Mouse (Mus musculus) CH12.LX (cell line): ENCODE measurements around the gene Hils1. TPM values are rescaled to one million over a fixed set of nuclear protein-coding genes. Genes with fewer than 3 reads are reported as not detected.

ENCODE experiments used
- DNase-seq: peaks from one replicate; pipeline ENCODE4 v3.0.0-alpha.2; 2013; ENCODE audit errors: extremely low read depth
- H3K27ac ChIP-seq: 2 replicates; pipeline ENCODE4 v1.5.1; 2012; ENCODE audit warnings: low read depth, mild to moderate bottlenecking, control low read depth, moderate library complexity; ENCODE audit not compliant: insufficient read depth
- H3K27me3 ChIP-seq: replicated peaks from 2 replicates; pipeline ENCODE3; 2012; ENCODE audit warnings: inconsistent platforms
- H3K36me3 ChIP-seq, 2 experiments: replicated peaks in 1 of 2; 2 replicates each; pipeline versions ENCODE3 to v1.6.1; 2012; ENCODE audit warnings: inconsistent platforms in 1 of 2, low read length in 1 of 2, mild to moderate bottlenecking in 1 of 2, mixed read lengths in 1 of 2, moderate library complexity in 1 of 2; ENCODE audit not compliant: control insufficient read depth in 1 of 2, insufficient read depth in 1 of 2
- H3K4me1 ChIP-seq, 2 experiments: 2 replicates each; pipeline ENCODE4 v1.6.1; 2012; ENCODE audit warnings: inconsistent platforms in 1 of 2, moderate library complexity in 1 of 2; ENCODE audit not compliant: insufficient read depth in 2 of 2, control insufficient read depth in 1 of 2
- H3K4me2 ChIP-seq: 2 replicates; pipeline ENCODE4 v1.6.1; 2012; ENCODE audit warnings: low read depth, mild to moderate bottlenecking, control low read depth; ENCODE audit not compliant: poor library complexity, insufficient read depth, severe bottlenecking
- H3K4me3 ChIP-seq, 3 experiments: fragments of 150-350 bp in 1 of 3; sonication (generic) in 1 of 3; replicated peaks in 1 of 3; 2 replicates each; pipeline versions ENCODE3 to v1.5.1; 2011 to 2012; ENCODE audit warnings: low read depth in 2 of 3, low read length in 2 of 3, mild to moderate bottlenecking in 2 of 3, moderate library complexity in 2 of 3, control low read depth in 1 of 3, improper control_type of control experiment in 1 of 3, inconsistent platforms in 1 of 3, mixed read lengths in 1 of 3; ENCODE audit not compliant: poor library complexity in 1 of 3
- H3K79me2 ChIP-seq: replicated peaks from 2 replicates; pipeline ENCODE4 v1.6.1; 2012; ENCODE audit warnings: mild to moderate bottlenecking, moderate library complexity; ENCODE audit not compliant: control insufficient read depth, poor library complexity, insufficient read depth, severe bottlenecking; ENCODE audit errors: extremely low read depth
- H3K9ac ChIP-seq: 2 replicates; pipeline ENCODE4 v1.6.1; 2012; ENCODE audit warnings: low read depth, mild to moderate bottlenecking, control low read depth, moderate library complexity; ENCODE audit not compliant: insufficient read depth
- H3K9me3 ChIP-seq: replicated peaks from 2 replicates; pipeline ENCODE3; 2012; ENCODE audit warnings: low read length, inconsistent platforms, mixed read lengths
- CHD2 ChIP-seq: IDR thresholded peaks from 2 replicates; pipeline ENCODE4 v1.6.1; 2011; ENCODE audit warnings: low read length, improper control_type of control experiment
- E2F4 ChIP-seq: IDR thresholded peaks from 2 replicates; pipeline ENCODE4 v1.6.1; 2011; ENCODE audit warnings: low read depth, low read length, improper control_type of control experiment; ENCODE audit not compliant: insufficient replicate concordance
- EP300 ChIP-seq: IDR thresholded peaks from 2 replicates; pipeline ENCODE4 v1.6.1; 2011; ENCODE audit warnings: low read length, improper control_type of control experiment
- ETS1 ChIP-seq: conservative IDR thresholded peaks from 2 replicates; pipeline ENCODE4 v1.6.1; 2012; ENCODE audit warnings: low read depth, mild to moderate bottlenecking, inconsistent platforms, low read length, improper control_type of control experiment, moderate library complexity
- IRF4 ChIP-seq: IDR thresholded peaks from 2 replicates; pipeline ENCODE4 v1.6.1; 2014; ENCODE audit warnings: low read depth, mild to moderate bottlenecking, inconsistent platforms, low read length, improper control_type of control experiment
- JUN ChIP-seq: IDR thresholded peaks from 2 replicates; pipeline ENCODE4 v1.6.1; 2011; ENCODE audit warnings: low read depth, mild to moderate bottlenecking, low read length, improper control_type of control experiment, moderate library complexity; ENCODE audit not compliant: insufficient read depth
- MYC ChIP-seq: IDR thresholded peaks from 2 replicates; pipeline ENCODE4 v1.6.1; 2011; ENCODE audit warnings: low read depth, mild to moderate bottlenecking, improper control_type of control experiment, low read length
- PAX5 ChIP-seq: IDR thresholded peaks from 2 replicates; pipeline ENCODE4 v1.6.1; 2012; ENCODE audit warnings: low read length, inconsistent platforms, mixed read lengths
- POLR2A ChIP-seq: IDR thresholded peaks from 2 replicates; pipeline ENCODE4 v1.6.1; 2011; ENCODE audit warnings: low read depth, mild to moderate bottlenecking, improper control_type of control experiment, low read length
- RCOR1 ChIP-seq: conservative IDR thresholded peaks from 2 replicates; pipeline ENCODE4 v1.6.1; 2012; ENCODE audit warnings: low read depth, mild to moderate bottlenecking, inconsistent platforms, low read length, improper control_type of control experiment
- TBP ChIP-seq: conservative IDR thresholded peaks from 2 replicates; pipeline ENCODE4 v1.6.1; 2011; ENCODE audit warnings: low read depth, low read length, improper control_type of control experiment
- UBTF ChIP-seq: IDR thresholded peaks from 2 replicates; pipeline ENCODE4 v1.6.1; 2012; ENCODE audit warnings: low read depth, mild to moderate bottlenecking, inconsistent platforms, low read length, improper control_type of control experiment, moderate library complexity
- ZC3H11A ChIP-seq: IDR thresholded peaks from 2 replicates; pipeline ENCODE4 v1.6.1; 2012; ENCODE audit warnings: low read depth, mild to moderate bottlenecking, inconsistent platforms, low read length, improper control_type of control experiment
- ZKSCAN1 ChIP-seq: IDR thresholded peaks from 2 replicates; pipeline ENCODE4 v1.6.1; 2012; ENCODE audit warnings: low read depth, inconsistent platforms, low read length, improper control_type of control experiment, borderline replicate concordance
- ZMIZ1 ChIP-seq: IDR thresholded peaks from 2 replicates; pipeline ENCODE4 v1.6.1; 2012; ENCODE audit warnings: low read depth, mild to moderate bottlenecking, inconsistent platforms, low read length, improper control_type of control experiment
- dilution Hi-C: fragments of 300-500 bp; cut with MboI; formaldehyde crosslinking; loops from 2 replicates; pipeline ENCODE4 v1.14.3; 2020; ENCODE audit warnings: low sequenced_read_pairs; ENCODE audit not compliant: extremely low pct_unique_long_range_greater_than_20kb, extremely low pct_ligation_motif_present
- in situ Hi-C: fragments of 300-500 bp; cut with MboI; formaldehyde crosslinking; loops from 3 replicates; pipeline ENCODE4 v1.14.3; 2019; ENCODE audit warnings: low sequenced_read_pairs, low pct_ligation_motif_present, low pct_unique_long_range_greater_than_20kb, mixed read lengths
- polyA plus RNA-seq: library from polyadenylated mRNA; unstranded; fragments of >175 nt; gene quantifications from 2 replicates; pipeline ENCODE4 v1.2.1, GENCODE M21; 2012; ENCODE audit warnings: low read depth; ENCODE audit not compliant: insufficient read length
- total RNA-seq, 2 experiments: library from RNA; depleted of rRNA; stranded (reverse); fragments of 300-350 nt in 1 of 2; fragments of >200 nt in 1 of 2; gene quantifications; 2 replicates each; pipeline ENCODE4 v1.2.3; 2012 to 2014

Hils1 gene
- total and polyA plus RNA-seq, 3 experiments: not detected

- in situ Hi-C loops (no loop called here), dilution Hi-C loops (no loop called here)
- Histone ChIP-seq H3K9ac (no peak overlapping the region), H3K79me2 (no peaks in the 10 kb centered on the region), H3K27me3 (peaks cover 23% of the 10 kb centered on the region), H3K27ac (no peak overlapping the region), H3K4me1 (peaks cover 8 to 40% of the 10 kb centered on the region in 2 experiments), H3K4me3 (no peak overlapping the region), H3K4me2 (no peak overlapping the region), H3K36me3 (peaks cover 25 to 56% of the 10 kb centered on the region in 2 experiments), H3K9me3 (no peaks in the 10 kb centered on the region)
- TF ChIP-seq ZMIZ1 (no peak), ZKSCAN1 (no peak), RCOR1 (no peak), E2F4 (no peak), JUN (no peak), EP300 (no peak), ZC3H11A (no peak), POLR2A (no peak), IRF4 (no peak), ETS1 (no peak), TBP (no peak), UBTF (no peak), MYC (no peak), CHD2 (no peak)
- no peak for DNase-seq
Measured at GRCm38 (mm10) chr11:95004937-95005198, 37.5 kb downstream of the Hils1 start.

GRCm38 (mm10) chr11:95006038-95006437 is 38.6 kb downstream of the Hils1 start:
- Histone ChIP-seq H3K9ac (peak overlapping the region; percentile 83), H3K9me3 (no peaks in the 10 kb centered on the region), H3K4me3 (peak overlapping the region; percentile 18 to 56 (median 50)), H3K4me2 (peak overlapping the region; percentile 96), H3K27ac (no peak overlapping the region), H3K36me3 (peaks cover 22 to 47% of the 10 kb centered on the region in 2 experiments), H3K27me3 (peaks cover 31% of the 10 kb centered on the region), H3K4me1 (peaks cover 3 to 28% of the 10 kb centered on the region in 2 experiments), H3K79me2 (no peaks in the 10 kb centered on the region)
- no peak for DNase-seq
- TF ChIP-seq ZKSCAN1: no peak
- TF ChIP-seq MYC: no peak
- TF ChIP-seq PAX5: no peak
- TF ChIP-seq, all 38 proteins: peak for 0
- dilution Hi-C loops: no loop called here
- in situ Hi-C loops: no loop called here
